Mouse (Mus musculus) c-Kit-positive CD71-negative TER-119-negative erythroid progenitor cells, embryonic 14.5 days (primary cell): ENCODE data around the gene Celsr1.
"Not testable (repeated sequence)": the region's sequence is repeated elsewhere in the genome, so short reads cannot be mapped to it uniquely, and the experiment has no call there.

ENCODE experiments used
- DNase-seq: peaks from one replicate; pipeline ENCODE4 v3.0.0-alpha.2; 2013; ENCODE audit warnings: low read depth

The Celsr1 gene

GRCm38 (mm10) chr15:86064191-86064849 is 30.7 kb upstream of the Celsr1 start:
- DNase-seq: no peak

DNA sequence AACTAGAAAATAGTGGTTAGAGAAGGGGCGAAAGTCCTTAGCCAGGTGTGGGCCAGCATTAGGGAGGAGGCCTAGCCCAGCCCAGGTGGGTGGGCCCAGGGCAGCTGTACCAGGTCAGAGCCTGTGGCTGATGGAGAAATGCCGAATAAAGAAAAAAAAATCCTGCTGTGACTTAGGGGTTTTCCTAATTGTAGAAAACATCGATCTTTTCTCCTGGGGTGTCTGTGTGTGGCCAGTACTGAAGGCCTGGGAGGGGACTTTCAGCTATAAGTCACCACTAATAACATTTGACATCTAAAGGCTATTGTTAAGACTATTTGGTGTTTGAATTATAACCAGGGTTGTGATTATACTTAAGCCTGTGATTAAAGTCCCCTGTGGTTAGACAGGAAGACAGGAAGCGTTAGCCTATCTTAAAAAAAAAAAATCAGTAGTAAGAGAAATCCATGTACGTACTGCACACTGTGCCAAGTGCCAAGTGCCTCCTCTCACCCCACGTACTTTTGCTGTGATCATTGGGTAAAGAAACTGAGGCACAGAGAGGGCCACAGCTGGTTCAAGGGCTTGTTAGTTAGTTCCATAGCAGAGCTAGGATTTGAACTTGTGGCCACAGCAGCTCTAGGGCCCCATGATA is 28.4 kb upstream of the Celsr1 start:
- no peak for DNase-seq

GRCm38 (mm10) chr15:86061221-86061620 is 27.6 kb upstream of the Celsr1 start:
- no peak for DNase-seq

DNA sequence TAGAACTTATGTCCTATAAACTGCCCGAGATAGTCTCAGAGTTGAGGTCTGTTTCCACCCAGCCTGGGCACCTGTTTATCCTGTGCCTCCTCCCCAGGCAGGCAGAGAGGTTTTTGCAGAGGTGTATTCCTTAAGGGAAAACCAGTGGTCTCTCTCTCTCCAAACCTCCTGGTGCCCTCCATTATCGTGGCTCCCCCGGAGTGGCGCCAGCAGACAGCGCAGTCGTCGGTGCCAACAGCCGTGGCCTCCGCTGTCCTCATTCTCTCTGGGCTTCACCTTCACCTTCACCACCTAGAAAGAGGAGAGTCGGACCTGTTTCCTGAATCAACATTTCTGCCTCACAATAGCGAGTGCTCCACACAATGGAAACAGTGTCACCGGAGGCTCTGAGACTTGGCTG is 27.0 kb upstream of the Celsr1 start:
- DNase-seq: no peak

DNA sequence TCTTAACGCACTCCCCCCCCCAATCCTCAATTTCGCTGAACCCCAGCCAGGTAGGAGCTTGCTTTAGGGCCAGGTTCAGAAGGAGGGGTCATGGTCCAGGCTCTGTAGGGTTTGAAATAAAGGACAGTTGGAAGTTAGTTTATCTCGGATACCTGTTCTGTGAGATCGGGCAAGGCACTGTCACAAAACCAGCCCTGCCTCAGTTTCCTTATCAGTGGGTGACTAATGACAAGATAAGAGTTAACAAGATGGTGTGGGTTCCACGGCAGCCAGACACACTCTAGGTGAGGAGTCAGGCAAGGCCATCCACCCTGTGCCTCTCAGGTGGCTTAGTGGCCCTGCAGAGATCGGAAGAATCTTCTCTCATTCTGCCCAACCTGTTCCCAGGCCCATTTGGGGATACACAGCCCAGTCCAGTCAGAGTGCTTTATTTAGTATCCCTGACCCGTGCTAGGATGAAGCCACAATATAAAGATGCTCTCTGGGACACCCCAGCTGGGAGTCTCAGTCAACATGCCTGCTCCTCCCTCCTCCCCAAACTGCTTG is 26.3 kb upstream of the Celsr1 start:
- DNase-seq: no peak

- DNase-seq: no peak
Observed at GRCm38 (mm10) chr15:86058931-86059834, 25.6 kb upstream of the Celsr1 start.

DNA sequence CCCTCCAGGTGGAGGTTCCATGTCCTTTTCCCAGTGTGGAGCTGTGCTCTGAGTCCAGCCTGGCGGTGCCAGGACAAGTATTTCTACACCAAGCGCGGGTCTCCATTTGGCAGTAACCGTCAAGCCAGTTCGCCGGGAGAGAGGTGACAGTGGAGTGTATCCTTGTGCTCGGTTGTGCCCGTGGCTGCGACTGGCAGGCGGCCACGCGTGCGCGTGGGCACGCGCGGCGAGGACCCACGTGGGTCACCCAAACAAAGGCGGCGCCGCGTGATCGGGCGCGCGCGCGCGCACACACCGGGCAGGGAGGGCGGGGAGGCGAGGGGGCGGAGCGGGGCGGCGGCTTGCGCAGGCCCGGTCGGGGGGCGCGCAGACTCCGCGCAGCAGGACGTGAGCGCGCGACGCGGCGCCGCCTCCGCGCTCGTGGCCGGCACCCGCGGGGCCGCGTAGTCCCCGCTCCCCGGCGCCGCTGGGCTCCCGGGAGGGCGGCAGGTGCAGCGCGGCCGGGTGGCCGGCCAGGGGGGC is 24.9 kb upstream of the Celsr1 start:
- no peak for DNase-seq

DNA sequence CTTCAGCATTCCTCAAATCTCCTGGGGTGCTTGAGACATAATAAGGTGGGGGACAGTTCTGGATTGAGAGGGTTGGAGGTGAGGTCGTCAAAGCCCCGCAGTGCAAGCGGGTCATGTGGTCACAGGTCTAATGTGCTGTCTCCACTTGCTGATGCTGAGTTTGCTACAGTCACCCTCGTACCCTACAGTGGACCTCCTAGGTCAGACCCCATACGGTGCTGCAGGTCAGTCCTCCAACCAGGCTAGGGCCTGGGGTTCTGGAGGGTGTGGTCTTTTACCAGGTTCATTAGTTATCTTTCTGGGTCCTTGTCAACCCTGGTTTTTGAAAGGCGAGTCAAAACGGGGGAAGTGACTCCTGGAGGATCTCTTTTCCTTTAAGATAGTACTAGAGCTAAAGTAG is 24.3 kb upstream of the Celsr1 start:
- no peak for DNase-seq

DNA sequence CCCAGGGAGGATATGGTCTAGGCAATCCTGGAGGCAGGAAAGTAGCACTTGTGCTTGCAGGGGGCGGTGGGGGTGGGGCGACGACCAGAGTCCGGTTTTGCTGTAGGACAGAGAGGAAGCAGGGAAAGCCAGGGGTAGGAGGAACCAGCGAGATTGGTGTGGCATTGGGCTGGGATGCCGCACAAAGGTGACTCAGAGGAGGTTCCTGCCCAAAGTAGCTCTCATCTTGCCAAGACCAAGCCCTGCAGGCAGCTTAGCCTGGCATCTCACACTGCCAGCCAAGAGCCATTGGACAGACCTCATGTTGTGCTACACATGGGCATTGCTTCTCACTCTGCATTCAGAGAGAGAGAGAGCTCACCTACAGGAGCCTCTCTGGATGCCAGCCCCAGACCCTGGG is 23.8 kb upstream of the Celsr1 start, which contains the start of gene Gramd4:
TSS of gene Gramd4 (plus strand) at position 283 of the 400 bp plus-strand sequence.
- DNase-seq: no peak

DNA sequence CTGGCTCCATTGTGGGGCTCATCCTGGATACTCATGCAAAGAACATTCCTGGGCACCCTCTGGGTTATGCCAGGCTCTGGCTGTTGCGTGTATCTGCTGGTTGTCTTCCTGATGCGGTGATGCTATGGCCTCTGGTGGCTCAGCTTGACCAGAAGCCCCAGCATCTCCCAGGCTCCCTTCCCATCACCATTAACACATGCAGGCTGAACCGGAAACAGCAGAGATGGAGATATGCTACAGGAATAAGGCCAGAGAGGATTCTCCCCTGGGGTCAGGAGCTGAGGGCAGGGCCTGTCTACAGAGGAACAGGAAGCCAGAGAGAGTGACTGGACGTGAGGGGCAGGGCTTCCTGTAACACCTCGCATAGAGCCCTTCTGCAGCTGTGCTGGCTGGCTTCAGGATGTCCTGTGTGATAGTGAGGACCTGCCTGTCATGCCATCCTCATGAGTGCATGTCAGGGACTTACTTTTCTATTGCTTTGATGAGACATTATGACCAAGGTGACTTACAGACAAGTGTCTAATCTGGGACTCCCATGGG is 22.7 kb upstream of the Celsr1 start:
- no peak for DNase-seq

- not testable (repeated sequence) for DNase-seq
Observed at GRCm38 (mm10) chr15:86054861-86055260, 21.3 kb upstream of the Celsr1 start.

DNA sequence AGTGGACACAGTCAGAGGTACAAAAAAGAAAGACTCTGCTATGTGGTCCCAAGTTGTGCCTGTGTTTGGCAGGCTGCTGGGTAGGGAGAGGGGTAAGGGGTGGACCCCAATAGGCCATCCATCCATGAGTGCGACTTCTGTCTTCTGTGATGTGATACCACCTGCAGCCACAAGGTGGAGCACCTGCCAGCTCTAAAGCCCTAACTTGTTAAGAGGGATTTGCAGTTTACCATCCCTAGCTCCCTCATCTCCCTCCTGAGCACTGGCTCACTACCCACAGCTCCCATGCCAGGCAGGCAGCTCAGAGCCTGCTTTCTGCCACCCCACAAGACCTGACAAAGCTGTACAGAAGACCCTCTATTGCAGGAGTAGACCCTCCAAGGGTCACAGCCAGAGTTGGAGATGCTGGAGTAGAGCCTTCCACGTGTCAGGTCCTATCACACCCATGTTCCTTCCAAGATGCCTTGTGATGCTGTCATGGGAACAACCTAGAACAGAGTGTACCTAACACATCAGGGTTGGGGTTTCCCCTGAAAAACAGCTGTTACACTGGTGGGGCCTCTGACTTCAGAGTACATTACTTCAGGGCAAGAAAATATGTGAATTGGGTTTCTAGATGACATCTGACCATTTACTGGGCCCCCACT is 20.4 kb upstream of the Celsr1 start:
- DNase-seq: peak; percentile 84

DNA sequence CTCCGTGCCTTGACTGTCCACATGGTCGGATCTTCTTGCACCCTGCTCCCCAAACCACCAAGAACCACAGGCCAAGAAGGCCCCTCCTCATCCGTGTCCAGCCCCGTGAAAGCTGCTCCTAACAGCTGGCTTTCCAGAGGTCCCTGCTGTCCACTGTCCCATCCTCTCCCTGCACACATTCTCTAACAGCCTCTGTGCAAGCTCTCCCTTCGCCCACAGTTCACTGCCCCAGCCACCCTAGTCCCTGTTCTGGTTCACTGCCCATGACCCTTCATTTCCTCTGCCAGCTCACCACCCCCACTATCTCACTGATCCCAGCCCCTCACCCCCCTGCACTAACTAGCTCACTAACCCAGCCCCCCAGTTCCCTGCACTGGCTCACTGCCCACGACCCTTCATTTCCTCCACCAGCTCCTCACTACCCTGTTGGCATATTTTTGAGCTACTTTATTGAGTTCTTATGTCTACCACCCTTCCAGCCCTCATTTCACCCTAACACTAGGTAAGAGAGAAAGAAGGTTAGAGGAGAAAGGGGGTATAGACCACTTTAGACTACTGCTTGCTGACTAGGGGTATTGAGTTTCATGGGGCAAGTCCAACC is 18.4 kb upstream of the Celsr1 start:
- DNase-seq: no peak

- peak; percentile 68 for DNase-seq
Observed at GRCm38 (mm10) chr15:86051152-86051551, 17.6 kb upstream of the Celsr1 start.

DNA sequence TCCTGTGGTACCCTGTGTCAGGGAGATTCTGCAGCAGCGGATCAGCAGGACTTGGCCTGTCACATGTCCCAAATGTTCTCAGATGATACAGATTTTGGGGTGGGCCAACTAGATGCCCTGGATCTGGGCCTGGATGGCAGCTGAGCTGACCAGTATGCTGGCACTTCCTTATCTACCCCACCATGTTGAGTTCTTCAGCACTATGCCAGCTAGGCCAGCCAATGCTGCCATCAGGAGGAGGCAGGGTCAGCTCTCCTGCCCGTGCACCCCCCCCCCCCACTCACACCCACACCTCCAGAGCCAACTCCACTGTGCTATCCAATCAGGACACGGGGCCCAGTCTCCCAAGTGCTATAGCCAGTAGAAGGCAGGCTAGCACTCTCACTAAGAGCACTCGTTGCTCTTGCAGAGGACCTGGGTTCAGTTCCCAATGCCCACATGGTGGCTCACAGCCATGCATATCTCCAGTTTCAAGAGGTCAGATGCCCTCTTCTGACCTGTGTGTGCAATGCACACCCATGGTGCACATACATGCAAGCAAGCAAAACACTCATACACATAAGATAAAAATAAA is 16.7 kb upstream of the Celsr1 start:
- no peak for DNase-seq

- DNase-seq: no peak
Observed at GRCm38 (mm10) chr15:86049510-86049909, 15.9 kb upstream of the Celsr1 start.

GRCm38 (mm10) chr15:86042364-86042763 is 8.8 kb upstream of the Celsr1 start:
- DNase-seq: no peak

DNA sequence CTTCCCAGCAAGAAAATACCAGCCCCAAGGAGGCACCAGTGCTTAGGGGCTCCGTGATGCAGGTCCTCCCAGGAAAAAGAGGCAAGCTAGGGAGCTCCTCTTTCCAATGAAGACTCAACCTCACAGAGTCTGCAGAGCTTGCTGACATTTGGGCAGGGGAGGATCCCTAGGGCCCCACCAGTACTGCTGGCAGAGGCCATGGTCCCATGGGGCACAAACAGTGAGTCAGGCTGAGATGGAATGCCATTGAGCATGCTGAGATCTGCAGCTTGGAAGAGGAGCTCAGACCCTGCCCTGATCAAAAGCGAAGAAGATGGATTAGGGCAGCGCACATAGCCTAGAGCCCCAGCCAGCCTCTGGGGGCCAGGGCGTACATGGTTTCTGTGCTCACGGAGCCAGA is 7.8 kb upstream of the Celsr1 start:
- no peak for DNase-seq

DNA sequence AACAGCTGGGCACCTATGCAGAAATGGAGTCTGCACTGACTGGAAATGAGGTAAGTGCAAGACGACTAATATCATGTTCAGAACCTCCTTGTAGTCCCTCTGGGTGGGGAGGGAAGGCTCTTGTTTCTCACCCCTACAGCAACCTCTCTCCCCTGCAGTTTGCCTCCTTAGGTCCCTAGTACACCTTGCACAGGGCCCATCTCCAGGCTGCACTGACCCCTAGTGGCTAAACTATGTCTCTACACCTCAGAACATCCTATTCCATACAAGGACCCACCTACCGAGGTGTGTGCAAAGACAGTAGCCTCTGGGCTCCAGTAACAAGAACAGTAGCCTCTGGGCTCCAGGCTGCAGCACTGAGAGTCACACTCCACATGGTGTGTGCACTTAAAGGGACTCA is 5.2 kb upstream of the Celsr1 start:
- no peak for DNase-seq

DNA sequence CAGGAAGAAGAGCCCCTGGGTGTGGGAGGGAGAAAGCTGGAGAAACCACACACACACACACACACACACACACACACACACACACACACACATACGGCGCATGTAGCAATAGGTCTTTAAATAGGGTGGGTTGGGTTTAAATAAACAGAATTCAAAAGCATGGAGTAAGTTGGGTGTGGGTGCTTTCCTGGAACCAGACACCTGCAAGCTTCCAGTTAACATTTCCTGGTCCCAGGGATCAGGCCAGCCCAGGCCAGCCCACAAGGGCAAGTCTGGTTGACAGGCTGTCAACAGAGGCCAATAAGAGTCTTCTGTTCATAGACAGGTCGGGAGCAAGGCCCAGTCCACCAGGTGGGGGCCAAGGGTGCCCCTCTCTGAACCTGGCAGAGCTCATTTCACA is 2.3 kb upstream of the Celsr1 start:
- DNase-seq: no peak
